Mouse (Mus musculus) CH12.LX (cell line): Measurements from ENCODE around the gene Icos. TPM values are rescaled to one million over a fixed set of nuclear protein-coding genes. Genes with fewer than 3 reads are reported as not detected.
A peak's percentile ranks its signal among the peaks of the same experiment; 100 is the strongest.

Experiments used
- DNase-seq: peaks from one replicate; pipeline ENCODE4 v3.0.0-alpha.2; 2013; ENCODE audit errors: extremely low read depth
- H3K27ac ChIP-seq: 2 replicates; pipeline ENCODE4 v1.5.1; 2012; ENCODE audit warnings: low read depth, mild to moderate bottlenecking, control low read depth, moderate library complexity; ENCODE audit not compliant: insufficient read depth
- H3K27me3 ChIP-seq: replicated peaks from 2 replicates; pipeline ENCODE3; 2012; ENCODE audit warnings: inconsistent platforms
- H3K36me3 ChIP-seq, 2 experiments: replicated peaks in 1 of 2; 2 replicates each; pipeline versions ENCODE3 to v1.6.1; 2012; ENCODE audit warnings: inconsistent platforms in 1 of 2, low read length in 1 of 2, mild to moderate bottlenecking in 1 of 2, mixed read lengths in 1 of 2, moderate library complexity in 1 of 2; ENCODE audit not compliant: control insufficient read depth in 1 of 2, insufficient read depth in 1 of 2
- H3K4me1 ChIP-seq, 2 experiments: 2 replicates each; pipeline ENCODE4 v1.6.1; 2012; ENCODE audit warnings: inconsistent platforms in 1 of 2, moderate library complexity in 1 of 2; ENCODE audit not compliant: insufficient read depth in 2 of 2, control insufficient read depth in 1 of 2
- H3K4me2 ChIP-seq: 2 replicates; pipeline ENCODE4 v1.6.1; 2012; ENCODE audit warnings: low read depth, mild to moderate bottlenecking, control low read depth; ENCODE audit not compliant: poor library complexity, insufficient read depth, severe bottlenecking
- H3K4me3 ChIP-seq, 3 experiments: fragments of 150-350 bp in 1 of 3; sonication (generic) in 1 of 3; replicated peaks in 1 of 3; 2 replicates each; pipeline versions ENCODE3 to v1.5.1; 2011 to 2012; ENCODE audit warnings: low read depth in 2 of 3, low read length in 2 of 3, mild to moderate bottlenecking in 2 of 3, moderate library complexity in 2 of 3, control low read depth in 1 of 3, improper control_type of control experiment in 1 of 3, inconsistent platforms in 1 of 3, mixed read lengths in 1 of 3; ENCODE audit not compliant: poor library complexity in 1 of 3
- H3K79me2 ChIP-seq: replicated peaks from 2 replicates; pipeline ENCODE4 v1.6.1; 2012; ENCODE audit warnings: mild to moderate bottlenecking, moderate library complexity; ENCODE audit not compliant: control insufficient read depth, poor library complexity, insufficient read depth, severe bottlenecking; ENCODE audit errors: extremely low read depth
- H3K9ac ChIP-seq: 2 replicates; pipeline ENCODE4 v1.6.1; 2012; ENCODE audit warnings: low read depth, mild to moderate bottlenecking, control low read depth, moderate library complexity; ENCODE audit not compliant: insufficient read depth
- H3K9me3 ChIP-seq: replicated peaks from 2 replicates; pipeline ENCODE3; 2012; ENCODE audit warnings: low read length, inconsistent platforms, mixed read lengths
- BHLHE40 ChIP-seq: IDR thresholded peaks from 2 replicates; pipeline ENCODE4 v1.6.1; 2011; ENCODE audit warnings: mild to moderate bottlenecking, low read depth, low read length, improper control_type of control experiment
- CHD2 ChIP-seq: IDR thresholded peaks from 2 replicates; pipeline ENCODE4 v1.6.1; 2011; ENCODE audit warnings: low read length, improper control_type of control experiment
- CTCF ChIP-seq, 2 experiments: IDR thresholded peaks in 1 of 2; conservative IDR thresholded peaks in 1 of 2; 2 replicates each; pipeline ENCODE4 v1.5.1; 2011 to 2012; ENCODE audit warnings: low read depth in 2 of 2, low read length in 2 of 2, improper control_type of control experiment in 1 of 2, inconsistent platforms in 1 of 2, mild to moderate bottlenecking in 1 of 2, moderate library complexity in 1 of 2
- ELF1 ChIP-seq: IDR thresholded peaks from 2 replicates; pipeline ENCODE4 v1.6.1; 2014; ENCODE audit warnings: low read depth, mild to moderate bottlenecking, inconsistent platforms, low read length, improper control_type of control experiment
- EP300 ChIP-seq: IDR thresholded peaks from 2 replicates; pipeline ENCODE4 v1.6.1; 2011; ENCODE audit warnings: low read length, improper control_type of control experiment
- ETS1 ChIP-seq: conservative IDR thresholded peaks from 2 replicates; pipeline ENCODE4 v1.6.1; 2012; ENCODE audit warnings: low read depth, mild to moderate bottlenecking, inconsistent platforms, low read length, improper control_type of control experiment, moderate library complexity
- HCFC1 ChIP-seq: IDR thresholded peaks from 2 replicates; pipeline ENCODE4 v1.6.1; 2012; ENCODE audit warnings: low read depth, mild to moderate bottlenecking, inconsistent platforms, low read length, improper control_type of control experiment
- IRF4 ChIP-seq: IDR thresholded peaks from 2 replicates; pipeline ENCODE4 v1.6.1; 2014; ENCODE audit warnings: low read depth, mild to moderate bottlenecking, inconsistent platforms, low read length, improper control_type of control experiment
- JUND ChIP-seq: conservative IDR thresholded peaks from 2 replicates; pipeline ENCODE4 v1.6.1; 2011; ENCODE audit warnings: low read depth, low read length, improper control_type of control experiment
- KAT2A ChIP-seq: IDR thresholded peaks from 2 replicates; pipeline ENCODE4 v1.6.1; 2012; ENCODE audit warnings: low read length, improper control_type of control experiment, inconsistent platforms; ENCODE audit not compliant: insufficient replicate concordance
- MAFK ChIP-seq: IDR thresholded peaks from 2 replicates; pipeline ENCODE4 v1.6.1; 2011; ENCODE audit warnings: low read length, improper control_type of control experiment; ENCODE audit not compliant: insufficient replicate concordance
- MAX ChIP-seq: IDR thresholded peaks from 2 replicates; pipeline ENCODE4 v1.6.1; 2011; ENCODE audit warnings: low read length, improper control_type of control experiment
- MAZ ChIP-seq: IDR thresholded peaks from 2 replicates; pipeline ENCODE4 v1.6.1; 2012; ENCODE audit warnings: low read depth, mild to moderate bottlenecking, inconsistent platforms, low read length, improper control_type of control experiment, moderate library complexity
- MEF2A ChIP-seq: IDR thresholded peaks from 2 replicates; pipeline ENCODE4 v1.6.1; 2014; ENCODE audit warnings: low read depth, mild to moderate bottlenecking, inconsistent platforms, low read length, improper control_type of control experiment, borderline replicate concordance
- MYC ChIP-seq: IDR thresholded peaks from 2 replicates; pipeline ENCODE4 v1.6.1; 2011; ENCODE audit warnings: low read depth, mild to moderate bottlenecking, improper control_type of control experiment, low read length
- NELFE ChIP-seq: IDR thresholded peaks from 2 replicates; pipeline ENCODE4 v1.6.1; 2011; ENCODE audit warnings: low read depth, low read length, improper control_type of control experiment
- NRF1 ChIP-seq: IDR thresholded peaks from 2 replicates; pipeline ENCODE4 v1.6.1; 2014; ENCODE audit warnings: low read depth, mild to moderate bottlenecking, inconsistent platforms, low read length, improper control_type of control experiment, moderate library complexity
- POLR2A ChIP-seq: IDR thresholded peaks from 2 replicates; pipeline ENCODE4 v1.6.1; 2011; ENCODE audit warnings: low read depth, mild to moderate bottlenecking, improper control_type of control experiment, low read length
- SIN3A ChIP-seq: IDR thresholded peaks from 2 replicates; pipeline ENCODE4 v1.6.1; 2012; ENCODE audit warnings: low read length, improper control_type of control experiment, inconsistent platforms
- SMC3 ChIP-seq: IDR thresholded peaks from 2 replicates; pipeline ENCODE4 v1.6.1; 2011; ENCODE audit warnings: low read depth, low read length, improper control_type of control experiment
- TBP ChIP-seq: conservative IDR thresholded peaks from 2 replicates; pipeline ENCODE4 v1.6.1; 2011; ENCODE audit warnings: low read depth, low read length, improper control_type of control experiment
- TCF12 ChIP-seq: IDR thresholded peaks from 2 replicates; pipeline ENCODE4 v1.6.1; 2014; ENCODE audit warnings: low read depth, mild to moderate bottlenecking, inconsistent platforms, low read length, improper control_type of control experiment
- UBTF ChIP-seq: IDR thresholded peaks from 2 replicates; pipeline ENCODE4 v1.6.1; 2012; ENCODE audit warnings: low read depth, mild to moderate bottlenecking, inconsistent platforms, low read length, improper control_type of control experiment, moderate library complexity
- USF2 ChIP-seq: conservative IDR thresholded peaks from 2 replicates; pipeline ENCODE4 v1.6.1; 2011; ENCODE audit warnings: low read depth, low read length, improper control_type of control experiment
- ZKSCAN1 ChIP-seq: IDR thresholded peaks from 2 replicates; pipeline ENCODE4 v1.6.1; 2012; ENCODE audit warnings: low read depth, inconsistent platforms, low read length, improper control_type of control experiment, borderline replicate concordance
- ZMIZ1 ChIP-seq: IDR thresholded peaks from 2 replicates; pipeline ENCODE4 v1.6.1; 2012; ENCODE audit warnings: low read depth, mild to moderate bottlenecking, inconsistent platforms, low read length, improper control_type of control experiment
- ZNF384 ChIP-seq: IDR thresholded peaks from 2 replicates; pipeline ENCODE4 v1.6.1; 2012; ENCODE audit warnings: low read depth, low read length, improper control_type of control experiment, inconsistent platforms
- dilution Hi-C: fragments of 300-500 bp; cut with MboI; formaldehyde crosslinking; loops from 2 replicates; pipeline ENCODE4 v1.14.3; 2020; ENCODE audit warnings: low sequenced_read_pairs; ENCODE audit not compliant: extremely low pct_unique_long_range_greater_than_20kb, extremely low pct_ligation_motif_present
- in situ Hi-C: fragments of 300-500 bp; cut with MboI; formaldehyde crosslinking; loops from 3 replicates; pipeline ENCODE4 v1.14.3; 2019; ENCODE audit warnings: low sequenced_read_pairs, low pct_ligation_motif_present, low pct_unique_long_range_greater_than_20kb, mixed read lengths
- polyA plus RNA-seq: library from polyadenylated mRNA; unstranded; fragments of >175 nt; gene quantifications from 2 replicates; pipeline ENCODE4 v1.2.1, GENCODE M21; 2012; ENCODE audit warnings: low read depth; ENCODE audit not compliant: insufficient read length
- total RNA-seq, 2 experiments: library from RNA; depleted of rRNA; stranded (reverse); fragments of 300-350 nt in 1 of 2; fragments of >200 nt in 1 of 2; gene quantifications; 2 replicates each; pipeline ENCODE4 v1.2.3; 2012 to 2014

Gene Icos
- total and polyA plus RNA-seq, 3 experiments: 0.08 TPM; not detected in 2

- Histone ChIP-seq H3K27me3 (peaks cover 3% of the 10 kb centered on the region), H3K4me2 (peak overlapping the region; percentile 0; the same call in 1 of the 2 replicates), H3K79me2 (no peaks in the 10 kb centered on the region), H3K4me1 (peaks cover 0 to 3% of the 10 kb centered on the region in 2 experiments; a peak in 1 of 4 replicates), H3K9ac (no peak overlapping the region), H3K27ac (no peak overlapping the region), H3K9me3 (no peaks in the 10 kb centered on the region), H3K36me3 (no peaks in the 10 kb centered on the region), H3K4me3 (no peak overlapping the region)
- dilution Hi-C loops: no loop called here
- in situ Hi-C loops: no loop called here
- TF ChIP-seq SMC3: no peak
- peak; percentile 48; the same call in 1 of the 2 replicates for TF ChIP-seq MAFK
- TF ChIP-seq ELF1: no peak
- TF ChIP-seq KAT2A: no peak
- TF ChIP-seq CHD2: no peak
- no peak for TF ChIP-seq ZMIZ1
- no peak for TF ChIP-seq TBP
- DNase-seq: no peak
These were observed 47.3 kb upstream of the Icos start for GRCm38 (mm10) chr1:60930397-60930796.

DNA sequence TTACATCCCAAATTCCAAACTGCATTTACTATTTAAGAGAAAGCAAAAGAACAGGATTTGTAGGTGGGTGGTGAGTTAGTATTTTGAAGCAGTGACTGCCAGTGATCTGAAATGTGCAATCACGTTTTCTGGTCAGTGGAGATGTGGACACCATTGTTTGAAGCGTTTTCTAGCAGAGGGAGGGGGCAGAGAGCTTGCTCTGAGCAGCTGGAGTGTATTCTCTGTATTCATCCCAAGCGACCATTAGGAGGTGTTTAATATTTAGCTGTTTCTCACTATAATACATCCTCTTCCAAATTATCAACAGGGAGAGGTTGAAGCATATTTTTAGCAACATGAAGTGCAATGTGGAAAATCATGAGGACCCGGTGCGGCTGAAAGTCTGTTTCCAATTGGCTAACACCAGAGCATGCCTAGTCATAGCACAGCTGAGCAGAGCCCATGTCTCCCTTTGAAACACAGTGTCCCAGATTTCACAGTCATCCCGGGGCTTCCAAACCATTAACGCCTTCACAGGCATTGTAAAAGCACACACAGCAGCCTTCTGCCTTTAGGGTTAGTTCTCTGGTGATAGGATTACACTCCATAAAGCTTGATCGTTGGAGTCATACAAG, 41.7 kb upstream of the Icos start:
- dilution Hi-C loops (no loop called here), in situ Hi-C loops (no loop called here)
- TF ChIP-seq MAZ: no peak
- peak; percentile 66 for TF ChIP-seq EP300
- no peak for TF ChIP-seq ZNF384
- no peak for TF ChIP-seq NELFE
- no peak for TF ChIP-seq CHD2
- TF ChIP-seq ZKSCAN1: no peak
- TF ChIP-seq POLR2A: no peak
- peak; percentile 81 for TF ChIP-seq MEF2A
- TF ChIP-seq MAX: peak; percentile 30; the same call in 1 of the 2 replicates
- TF ChIP-seq USF2: no peak
- TF ChIP-seq CTCF (conservative IDR thresholded peaks at IDR 0.05 in 1 of 2, IDR thresholded peaks at IDR 0.05 in 1 of 2; ENCODE audit: low read depth in 2 of 2, low read length in 2 of 2): no peak
- 0 out of 2 replicates have a peak, but pooled peaks have one; percentile 25 for TF ChIP-seq TCF12
- no peak for TF ChIP-seq SIN3A
- TF ChIP-seq MYC: peak; percentile 57; the same call in 1 of the 2 replicates
- no peak for TF ChIP-seq UBTF
- TF ChIP-seq IRF4: peak; percentile 44; the same call in 1 of the 2 replicates
- peak; percentile 37; the same call in 1 of the 2 replicates for TF ChIP-seq ETS1
- 0 out of 2 replicates have a peak, but pooled peaks have one; percentile 5 for TF ChIP-seq BHLHE40
- TF ChIP-seq NRF1: peak; percentile 63
- no peak for TF ChIP-seq HCFC1
- TF ChIP-seq KAT2A: 0 out of 2 replicates have a peak, but pooled peaks have one; percentile 13
- TF ChIP-seq JUND: peak; percentile 61
- Histone ChIP-seq H3K36me3 (no peaks in the 10 kb centered on the region), H3K9ac (peak overlapping the region; percentile 12), H3K4me3 (no peak overlapping the region), H3K4me1 (peaks cover 20 to 54% of the 10 kb centered on the region in 2 experiments), H3K27me3 (no peaks in the 10 kb centered on the region), H3K4me2 (peak overlapping the region; percentile 85), H3K79me2 (no peaks in the 10 kb centered on the region), H3K9me3 (no peaks in the 10 kb centered on the region), H3K27ac (peak overlapping the region; percentile 13; the same call in 1 of the 2 replicates)
- no peak for DNase-seq
